Mouse (Mus musculus) gastrocnemius, adult 2 months (tissue): ENCODE data around the gene Cfap61. TPM values are rescaled to one million over a fixed set of nuclear protein-coding genes. Genes with fewer than 3 reads are reported as not detected.

Source experiments
- DNase-seq: peaks from one replicate; pipeline ENCODE4 v3.0.0; 2022
- H3K27ac ChIP-seq: fragments of 200-600 bp; 2 replicates; pipeline ENCODE4 v1.8.1; 2022; ENCODE audit warnings: mild to moderate bottlenecking
- H3K4me3 ChIP-seq: fragments of 200-600 bp; 2 replicates; pipeline ENCODE4 v1.8.1; 2022; ENCODE audit warnings: mild to moderate bottlenecking, moderate library complexity
- CTCF ChIP-seq: fragments of 200-600 bp; IDR thresholded peaks from 2 replicates; pipeline ENCODE4 v1.8.1; 2022; ENCODE audit warnings: antibody characterized with exemption, mild to moderate bottlenecking, moderate library complexity
- intact Hi-C: fragments of 180-260 bp; cut with DNase I; formaldehyde crosslinking; loops from one replicate; pipeline ENCODE4 v1.15.1; 2025
- total RNA-seq, 2 experiments: library from RNA; stranded (reverse); gene quantifications; 2 replicates each; pipeline ENCODE4 v1.2.3; 2021

Cfap61 gene
- total RNA-seq, 2 experiments from 2014 or later = not detected

- no peak overlapping the region for H3K27ac ChIP-seq
- no peak overlapping the region for H3K4me3 ChIP-seq
- intact Hi-C loops = no loop called here
- no peak for TF ChIP-seq CTCF
- no peak for DNase-seq
Observed at GRCm38 (mm10) chr2:146089157-146089692, 154.6 kb downstream of the Cfap61 start.

GRCm38 (mm10) chr2:146097532-146097931, 162.9 kb downstream of the Cfap61 start:
- intact Hi-C loops = no loop called here
- no peak for DNase-seq
- Histone ChIP-seq H3K4me3 (no peak overlapping the region), H3K27ac (no peak overlapping the region)
- no peak for TF ChIP-seq CTCF

- Histone ChIP-seq H3K4me3 (no peak overlapping the region), H3K27ac (no peak overlapping the region)
- no peak for DNase-seq
- intact Hi-C loops = no loop called here
- no peak for TF ChIP-seq CTCF
Observed at GRCm38 (mm10) chr2:146098853-146099717, 164.5 kb downstream of the Cfap61 start.

- no peak overlapping the region for H3K27ac ChIP-seq
- TF ChIP-seq CTCF = no peak
- H3K4me3 ChIP-seq = no peak overlapping the region
- intact Hi-C loops = no loop called here
- no peak for DNase-seq
Observed at GRCm38 (mm10) chr2:146099838-146100237, 165.3 kb downstream of the Cfap61 start.

- H3K4me3 ChIP-seq = no peak overlapping the region
- intact Hi-C loops = no loop called here
- no peak for DNase-seq
- no peak for TF ChIP-seq CTCF
- no peak overlapping the region for H3K27ac ChIP-seq
Observed at GRCm38 (mm10) chr2:146100489-146101060, 166.0 kb downstream of the Cfap61 start.

GRCm38 (mm10) chr2:146102600-146102999, 168.0 kb downstream of the Cfap61 start:
- no peak for DNase-seq
- no peak for TF ChIP-seq CTCF
- Histone ChIP-seq H3K4me3 (no peak overlapping the region), H3K27ac (no peak overlapping the region)
- intact Hi-C loops = no loop called here

- no peak for DNase-seq
- Histone ChIP-seq H3K4me3 (no peak overlapping the region), H3K27ac (no peak overlapping the region)
- intact Hi-C loops = no loop called here
- no peak for TF ChIP-seq CTCF
Observed at GRCm38 (mm10) chr2:146105341-146105740, 170.8 kb downstream of the Cfap61 start.

GRCm38 (mm10) chr2:146107980-146108379, 173.4 kb downstream of the Cfap61 start:
- H3K27ac ChIP-seq = no peak overlapping the region
- no peak for TF ChIP-seq CTCF
- intact Hi-C loops = no loop called here
- no peak for DNase-seq
- H3K4me3 ChIP-seq = no peak overlapping the region

GRCm38 (mm10) chr2:146109921-146110320, 175.3 kb downstream of the Cfap61 start:
- DNase-seq = no peak
- Histone ChIP-seq H3K4me3 (no peak overlapping the region), H3K27ac (no peak overlapping the region)
- intact Hi-C loops = no loop called here
- TF ChIP-seq CTCF = no peak

- intact Hi-C loops = no loop called here
- no peak for TF ChIP-seq CTCF
- no peak for DNase-seq
- no peak overlapping the region for H3K27ac ChIP-seq
- H3K4me3 ChIP-seq = no peak overlapping the region
Observed at GRCm38 (mm10) chr2:146116282-146116681, 181.7 kb downstream of the Cfap61 start.

GRCm38 (mm10) chr2:146116726-146117125, 182.1 kb downstream of the Cfap61 start:
- intact Hi-C loops = no loop called here
- no peak overlapping the region for H3K4me3 ChIP-seq
- TF ChIP-seq CTCF = no peak
- DNase-seq = no peak
- H3K27ac ChIP-seq = no peak overlapping the region

- no peak for TF ChIP-seq CTCF
- no peak overlapping the region for H3K27ac ChIP-seq
- no peak for DNase-seq
- no peak overlapping the region for H3K4me3 ChIP-seq
- intact Hi-C loops = no loop called here
Observed at GRCm38 (mm10) chr2:146117191-146117914, 182.8 kb downstream of the Cfap61 start.

GRCm38 (mm10) chr2:146117915-146118403, 183.4 kb downstream of the Cfap61 start:
- H3K27ac ChIP-seq = no peak overlapping the region
- no peak overlapping the region for H3K4me3 ChIP-seq
- no peak for DNase-seq
- no peak for TF ChIP-seq CTCF
- intact Hi-C loops = no loop called here
